Mouse (Mus musculus): ENCODE results near the gene Rgs19. TPM values are rescaled to one million over a fixed set of nuclear protein-coding genes. Genes with fewer than 3 reads are reported as not detected.

Gene Rgs19
- 51.7 and 53.3 TPM in 2 replicates for polyA plus RNA-seq (2015; fragmentation: Nextera tagmentation; extraction: Ambion mirVana)

DNA sequence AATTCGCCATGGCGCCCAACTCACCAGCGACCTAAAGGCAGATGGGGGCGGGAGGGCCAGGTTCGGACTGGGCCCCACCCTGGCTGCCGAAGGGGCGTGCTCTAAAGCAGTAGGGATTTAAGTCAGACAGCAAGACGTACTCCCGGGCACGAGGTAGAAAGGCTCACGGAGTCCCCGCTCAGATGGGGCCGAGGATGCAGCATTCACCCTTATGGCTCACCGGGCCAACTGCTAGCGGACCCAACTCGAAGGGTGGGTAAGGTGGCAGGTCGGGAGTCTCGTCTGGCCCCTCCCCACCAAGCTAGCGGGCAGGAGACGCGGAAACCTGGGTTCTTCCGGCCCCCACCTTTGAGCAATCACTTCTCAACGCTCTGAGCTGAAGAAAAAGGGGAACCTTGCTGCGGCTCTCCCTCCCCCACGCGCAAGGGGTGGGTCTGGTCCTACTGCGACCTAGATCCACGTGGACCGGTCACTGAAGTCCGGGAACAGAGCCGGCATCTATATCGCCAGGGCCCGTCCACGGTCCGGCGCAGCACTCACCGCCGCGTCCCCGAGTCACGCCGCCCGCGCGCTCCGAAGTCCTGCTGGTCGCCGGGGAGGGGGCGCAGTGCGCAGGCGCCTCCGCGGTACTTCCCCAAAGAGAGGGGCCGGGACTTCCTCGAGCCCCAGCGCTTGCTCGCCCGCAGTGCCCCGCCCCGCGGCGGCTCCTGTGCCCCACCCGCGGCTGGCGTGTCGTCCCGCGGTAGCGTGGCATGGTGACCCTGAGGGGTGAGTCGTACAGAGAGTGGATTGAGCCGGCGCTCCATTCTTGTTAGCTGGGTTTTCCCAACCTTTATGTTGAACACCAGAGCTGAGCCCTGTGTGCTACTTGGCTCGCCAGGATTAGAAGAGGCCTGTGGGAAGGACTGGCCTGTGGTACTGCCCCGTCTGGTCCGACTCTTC is at the start of gene Rgs19:
TSS of gene Rgs19 (minus strand) at position 639 of the 942 bp plus-strand sequence.
- no peaks in the 10 kb centered on the region for H3K9me3 ChIP-seq
- no peaks in the 10 kb centered on the region for H3K27me3 ChIP-seq (replicated peaks)
- H3K9ac ChIP-seq = peak within 1 kb of the TSS; percentile 81
- H3K27ac ChIP-seq = peak within 1 kb of the TSS; percentile 71
- 0 out of 2 replicates have a peak, but pooled peaks cover 9% of the 10 kb centered on the region for H3K36me3 ChIP-seq
- peaks cover 16% of the 10 kb centered on the region for H3K4me1 ChIP-seq
- under 1% methylated on average over 60 of the region's 75 CpGs for WGBS
- peak within 1 kb of the TSS; percentile 68 for H3K4me3 ChIP-seq (replicated peaks)
- ATAC-seq (ENCODE audit: insufficient read depth, low FRiP score, low read depth) = peak; percentile 85
- peak within 1 kb of the TSS; percentile 96 for H3K4me2 ChIP-seq

DNA sequence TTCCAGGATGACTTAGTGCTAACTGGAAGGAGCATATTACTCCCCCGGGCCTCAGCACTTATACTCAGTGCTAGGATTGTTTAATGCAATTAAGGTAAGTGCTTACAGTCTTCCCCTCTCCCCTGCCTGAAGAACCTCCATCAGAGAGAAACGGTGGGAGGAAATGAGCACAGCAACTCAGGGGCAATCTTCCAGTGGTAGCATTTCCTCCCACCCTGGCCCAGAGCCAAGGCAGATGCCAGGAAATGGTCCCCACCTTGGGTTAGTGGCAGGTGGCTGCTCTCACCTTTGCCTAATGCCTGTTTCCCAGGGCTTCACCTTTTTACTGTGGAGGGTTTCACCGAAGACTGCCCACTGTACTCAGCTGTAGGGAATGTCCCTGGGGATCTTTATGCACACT is 36.3 kb upstream of the Rgs19 start:
- Histone ChIP-seq H3K27me3 (replicated peaks) (no peaks in the 10 kb centered on the region), H3K36me3 (no peaks in the 10 kb centered on the region), H3K4me1 (no peaks in the 10 kb centered on the region), H3K4me3 (replicated peaks) (no peak overlapping the region), H3K9me3 (no peaks in the 10 kb centered on the region), H3K4me2 (no peak overlapping the region), H3K27ac (no peak overlapping the region), H3K9ac (no peak overlapping the region)
- WGBS = 49% methylated on average over 3 of the region's 3 CpGs
- no peak for ATAC-seq (ENCODE audit: insufficient read depth, low FRiP score, low read depth)

DNA sequence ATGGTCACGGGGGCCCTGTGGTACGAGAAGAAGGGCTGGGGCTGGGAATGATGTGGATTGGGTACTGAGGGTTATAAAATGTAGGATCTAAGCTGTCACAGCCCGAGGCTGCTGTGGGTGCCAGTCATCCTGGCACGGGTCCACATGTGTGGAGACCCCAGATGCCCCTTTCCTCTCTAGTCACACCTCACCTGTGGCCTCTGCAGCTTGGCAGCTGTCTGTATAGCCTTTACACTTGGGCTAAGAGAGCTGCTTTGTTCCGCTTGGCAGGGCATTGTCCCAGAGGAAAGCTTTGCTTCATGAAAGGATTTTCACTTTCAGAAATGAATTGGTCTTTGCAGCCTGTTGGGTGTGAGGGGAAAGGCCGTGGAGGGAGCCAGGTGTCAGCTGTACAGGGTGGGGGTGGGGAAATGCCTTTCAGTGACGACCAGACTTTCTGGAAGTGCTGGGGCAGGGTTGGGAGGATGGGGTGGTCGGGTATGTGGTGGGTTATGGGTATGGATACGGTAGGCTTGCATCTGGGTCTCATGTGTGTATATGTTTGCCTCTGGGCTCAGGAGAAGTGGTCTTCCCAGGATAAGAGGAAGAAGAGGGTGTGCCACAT is 34.0 kb upstream of the Rgs19 start:
- H3K4me2 ChIP-seq = no peak overlapping the region
- no peak for ATAC-seq (ENCODE audit: insufficient read depth, low FRiP score, low read depth)
- no peaks in the 10 kb centered on the region for H3K27me3 ChIP-seq (replicated peaks)
- H3K27ac ChIP-seq = no peak overlapping the region
- no peaks in the 10 kb centered on the region for H3K9me3 ChIP-seq
- no peaks in the 10 kb centered on the region for H3K4me1 ChIP-seq
- H3K4me3 ChIP-seq (replicated peaks) = no peak overlapping the region
- no peak overlapping the region for H3K9ac ChIP-seq
- 56% methylated on average over 9 of the region's 9 CpGs for WGBS
- H3K36me3 ChIP-seq = no peaks in the 10 kb centered on the region

DNA sequence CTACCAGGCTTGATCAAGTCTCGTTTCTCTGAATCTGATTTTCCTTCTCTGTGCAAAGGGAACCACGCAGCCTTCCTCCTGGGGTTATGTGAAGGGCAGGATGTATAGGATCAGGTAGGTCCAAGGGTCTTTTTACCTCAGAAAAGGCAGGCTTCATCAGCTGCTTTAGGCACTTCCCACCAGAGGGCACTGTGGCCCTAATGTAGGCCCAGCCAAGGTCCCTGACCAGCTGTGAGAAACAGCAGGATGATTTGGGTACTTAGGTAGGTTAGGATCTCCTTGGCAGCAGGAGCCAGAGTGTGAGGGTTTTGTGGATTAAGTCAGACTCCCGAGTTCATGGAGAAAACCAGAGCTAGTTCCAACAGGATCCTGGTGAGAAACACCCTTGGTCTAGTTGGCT is 28.4 kb upstream of the Rgs19 start:
- no peaks in the 10 kb centered on the region for H3K36me3 ChIP-seq
- H3K4me3 ChIP-seq (replicated peaks) = no peak overlapping the region
- no peaks in the 10 kb centered on the region for H3K4me1 ChIP-seq
- H3K4me2 ChIP-seq = no peak overlapping the region
- H3K27ac ChIP-seq = no peak overlapping the region
- H3K27me3 ChIP-seq (replicated peaks) = no peaks in the 10 kb centered on the region
- no peak for ATAC-seq (ENCODE audit: insufficient read depth, low FRiP score, low read depth)
- WGBS = 13% methylated on average over 3 of the region's 3 CpGs
- H3K9ac ChIP-seq = no peak overlapping the region
- no peaks in the 10 kb centered on the region for H3K9me3 ChIP-seq

DNA sequence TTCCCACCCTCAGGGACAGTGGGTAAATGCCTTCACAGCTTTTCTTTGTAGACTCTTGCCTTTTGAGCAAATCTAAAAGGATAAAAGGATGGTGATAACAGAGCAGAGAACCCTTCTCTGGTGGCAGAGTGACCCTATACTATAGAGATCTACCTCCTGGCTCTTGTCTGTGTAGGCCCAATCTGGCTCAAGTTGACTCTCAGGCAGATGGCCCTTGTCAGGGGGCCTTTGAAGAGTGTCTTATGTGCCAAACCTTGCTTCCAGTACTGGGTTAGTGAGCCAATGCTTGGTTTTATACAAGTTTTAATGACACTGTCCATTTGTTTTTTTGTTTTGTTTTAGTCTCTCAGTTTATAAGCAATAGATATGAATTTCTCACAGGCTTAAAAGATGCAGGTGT is 27.4 kb upstream of the Rgs19 start:
- Histone ChIP-seq H3K4me1 (no peaks in the 10 kb centered on the region), H3K4me3 (replicated peaks) (no peak overlapping the region), H3K4me2 (no peak overlapping the region), H3K27me3 (replicated peaks) (no peaks in the 10 kb centered on the region), H3K36me3 (no peaks in the 10 kb centered on the region), H3K27ac (no peak overlapping the region), H3K9ac (no peak overlapping the region), H3K9me3 (no peaks in the 10 kb centered on the region)
- ATAC-seq (ENCODE audit: insufficient read depth, low FRiP score, low read depth) = no peak

DNA sequence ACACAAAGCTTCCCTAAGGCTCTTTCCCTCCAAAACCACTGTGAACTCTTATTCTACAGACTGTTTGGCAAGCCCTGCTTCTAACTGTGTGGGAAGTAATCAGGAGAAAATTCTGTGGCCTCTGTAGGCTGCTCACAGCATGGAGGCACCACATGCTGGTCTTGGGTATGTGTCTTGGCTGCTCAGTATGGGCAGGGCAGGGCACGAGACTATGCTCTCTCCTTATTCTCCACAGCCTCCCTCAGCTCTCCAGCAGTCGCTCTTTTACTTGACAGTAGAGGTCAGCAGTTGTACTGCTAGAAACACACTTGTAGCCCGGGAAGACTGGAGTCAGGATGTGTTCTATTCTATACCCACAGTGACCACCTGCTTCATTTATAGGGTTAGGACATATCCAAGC is 26.3 kb upstream of the Rgs19 start:
- no peak for ATAC-seq (ENCODE audit: insufficient read depth, low FRiP score, low read depth)
- 0 out of 2 replicates have a peak, but pooled peaks cover 1% of the 10 kb centered on the region for H3K4me1 ChIP-seq
- H3K9ac ChIP-seq = no peak overlapping the region
- 33% methylated on average over 3 of the region's 3 CpGs for WGBS
- H3K36me3 ChIP-seq = no peaks in the 10 kb centered on the region
- no peaks in the 10 kb centered on the region for H3K9me3 ChIP-seq
- no peaks in the 10 kb centered on the region for H3K27me3 ChIP-seq (replicated peaks)
- no peak overlapping the region for H3K4me2 ChIP-seq
- H3K4me3 ChIP-seq (replicated peaks) = no peak overlapping the region
- no peak overlapping the region for H3K27ac ChIP-seq

DNA sequence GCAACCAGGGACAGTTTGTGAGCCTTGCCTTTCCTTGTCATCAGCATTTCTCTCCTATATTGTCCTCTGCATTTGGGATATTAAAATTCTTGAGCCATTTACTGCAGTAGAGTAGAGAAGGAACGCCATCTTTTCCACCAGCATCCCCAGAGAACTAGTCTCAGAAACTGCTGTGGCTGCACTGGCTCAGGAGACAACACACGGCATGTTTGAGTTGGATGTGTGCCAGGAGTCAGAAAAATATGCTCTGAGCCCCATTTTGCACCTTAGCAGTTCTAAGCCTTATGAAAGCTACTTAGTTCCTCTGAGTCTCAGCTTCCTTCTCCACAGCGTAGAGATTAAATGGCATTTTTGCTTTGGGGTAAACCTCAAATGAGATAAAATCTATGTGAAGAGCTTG is 23.2 kb upstream of the Rgs19 start:
- H3K27ac ChIP-seq = no peak overlapping the region
- ATAC-seq (ENCODE audit: insufficient read depth, low FRiP score, low read depth) = no peak
- no peaks in the 10 kb centered on the region for H3K36me3 ChIP-seq
- 0 out of 2 replicates have a peak, but pooled peaks cover 4% of the 10 kb centered on the region for H3K4me1 ChIP-seq
- H3K4me3 ChIP-seq (replicated peaks) = no peak overlapping the region
- H3K9me3 ChIP-seq = no peaks in the 10 kb centered on the region
- H3K27me3 ChIP-seq (replicated peaks) = no peaks in the 10 kb centered on the region
- no peak overlapping the region for H3K4me2 ChIP-seq
- 40% methylated on average over 3 of the region's 3 CpGs for whole genome bisulfite sequencing
- no peak overlapping the region for H3K9ac ChIP-seq

DNA sequence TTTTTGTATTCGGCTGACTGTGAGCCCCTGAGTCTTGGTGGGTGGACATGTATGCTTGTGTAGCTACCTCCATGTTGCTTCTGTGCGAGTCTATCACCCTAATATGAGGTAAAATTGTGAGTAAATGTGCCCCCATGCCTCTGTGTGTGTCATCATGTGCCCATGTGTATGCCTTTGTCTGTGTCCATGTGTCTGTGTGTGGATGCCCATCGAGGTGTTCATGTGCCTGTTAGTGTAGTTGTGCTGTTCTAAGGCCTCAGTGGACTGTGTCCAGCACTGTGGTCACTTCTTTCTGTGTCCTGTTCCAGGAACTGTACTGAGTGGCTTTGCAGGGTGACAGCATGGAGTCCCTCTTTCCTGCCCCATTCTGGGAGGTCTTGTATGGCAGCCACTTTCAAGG is 21.6 kb upstream of the Rgs19 start:
- H3K4me2 ChIP-seq = peak overlapping the region; percentile 39
- H3K4me1 ChIP-seq = 0 out of 2 replicates have a peak, but pooled peaks cover 4% of the 10 kb centered on the region
- no peaks in the 10 kb centered on the region for H3K27me3 ChIP-seq (replicated peaks)
- no peaks in the 10 kb centered on the region for H3K9me3 ChIP-seq
- peak overlapping the region; percentile 17; the same call in 1 of the 2 replicates for H3K4me3 ChIP-seq (replicated peaks)
- 0 out of 2 replicates have a peak, but pooled peaks have one; percentile 27 for ATAC-seq (ENCODE audit: insufficient read depth, low FRiP score, low read depth)
- H3K27ac ChIP-seq = no peak overlapping the region
- H3K9ac ChIP-seq = no peak overlapping the region
- no peaks in the 10 kb centered on the region for H3K36me3 ChIP-seq
- WGBS = 66% methylated on average over 3 of the region's 3 CpGs

DNA sequence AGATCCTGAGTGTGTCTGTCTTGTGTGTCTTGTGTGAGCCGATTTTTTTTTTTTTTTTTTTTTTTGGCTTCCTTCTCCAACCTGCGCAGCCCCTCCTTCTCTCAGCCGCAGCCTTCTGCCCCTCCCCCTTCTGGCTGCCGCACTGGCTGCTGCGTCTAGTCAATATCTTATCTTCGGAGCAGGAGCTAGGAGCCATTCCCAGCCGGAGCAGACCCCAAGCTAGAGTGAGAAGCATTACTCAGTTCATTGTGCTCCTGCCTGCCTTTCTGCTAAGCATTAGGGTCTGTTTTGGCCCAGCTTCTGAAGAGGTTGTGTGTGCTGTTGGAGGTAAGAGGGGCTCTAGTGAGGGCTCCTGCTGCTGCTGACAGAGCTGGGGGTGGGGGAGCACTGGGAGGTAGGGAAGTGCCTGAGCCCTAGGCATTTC is 21.1 kb upstream of the Rgs19 start, which contains the start of gene Oprl1:
TSS of gene Oprl1 (plus strand) at position 114 of the 424 bp plus-strand sequence.
- H3K9ac ChIP-seq = no peak within 1 kb of the TSS

DNA sequence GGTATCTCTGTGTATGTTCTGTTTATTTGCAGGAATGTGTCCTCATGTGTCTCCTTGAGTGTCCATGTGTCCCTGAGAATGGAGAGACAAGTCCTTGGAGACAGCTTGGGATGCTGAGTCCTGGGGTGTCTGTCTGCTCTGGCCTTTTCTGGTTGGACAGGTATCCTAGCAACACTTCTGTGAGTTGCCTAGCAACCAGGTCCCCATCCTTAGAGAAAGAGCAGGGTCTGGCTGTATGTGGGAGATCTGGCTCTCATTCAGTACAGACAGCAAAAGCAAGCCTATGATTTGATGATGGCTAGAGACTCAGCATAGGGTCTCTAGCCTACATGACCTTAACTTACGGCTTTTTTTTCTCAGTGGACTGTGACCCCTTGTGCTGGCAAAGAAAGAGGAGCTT is 20.0 kb upstream of the Rgs19 start:
- Histone ChIP-seq H3K9ac (no peak overlapping the region), H3K4me3 (replicated peaks) (no peak overlapping the region), H3K9me3 (no peaks in the 10 kb centered on the region), H3K27me3 (replicated peaks) (no peaks in the 10 kb centered on the region), H3K27ac (no peak overlapping the region), H3K4me1 (0 out of 2 replicates have a peak, but pooled peaks cover 4% of the 10 kb centered on the region), H3K4me2 (no peak overlapping the region), H3K36me3 (no peaks in the 10 kb centered on the region)
- 84% methylated on average over 1 of the region's 1 CpGs for WGBS
- no peak for ATAC-seq (ENCODE audit: insufficient read depth, low FRiP score, low read depth)

More for the DNA sequence above, 21.1 kb upstream of the Rgs19 start, which contains the start of gene Oprl1:
- 1% methylated on average over 7 of the region's 7 CpGs for WGBS
- H3K27me3 ChIP-seq (replicated peaks) = no peaks in the 10 kb centered on the region
- no peaks in the 10 kb centered on the region for H3K36me3 ChIP-seq
- peak; percentile 39; the same call in 1 of the 2 replicates for ATAC-seq (ENCODE audit: insufficient read depth, low FRiP score, low read depth)
- H3K9me3 ChIP-seq = no peaks in the 10 kb centered on the region
- no peak within 1 kb of the TSS for H3K27ac ChIP-seq
- H3K4me3 ChIP-seq (replicated peaks) = peak within 1 kb of the TSS; percentile 17; the same call in 1 of the 2 replicates
- H3K4me1 ChIP-seq = 0 out of 2 replicates have a peak, but pooled peaks cover 4% of the 10 kb centered on the region
- peak within 1 kb of the TSS; percentile 39 for H3K4me2 ChIP-seq

DNA sequence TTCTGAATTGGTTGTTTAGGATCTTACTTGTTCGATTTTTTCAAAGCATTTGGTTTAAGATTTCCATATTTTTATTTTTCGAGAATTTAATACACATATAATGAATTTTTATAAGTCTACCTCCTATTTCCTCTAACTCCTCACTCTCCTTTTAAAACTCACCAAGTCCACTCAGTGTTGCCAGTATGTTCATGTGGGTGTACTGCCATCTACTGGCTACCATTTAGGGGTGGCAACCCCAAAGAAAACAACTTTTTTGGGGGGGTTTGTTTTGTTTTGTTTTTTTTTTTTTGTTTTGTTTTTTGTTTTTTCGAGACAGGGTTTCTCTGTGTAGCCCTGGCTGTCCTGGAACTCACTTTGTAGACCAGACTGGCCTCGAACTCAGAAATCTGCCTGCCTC is 12.9 kb upstream of the Rgs19 start:
- Histone ChIP-seq H3K4me1 (no peaks in the 10 kb centered on the region), H3K4me3 (replicated peaks) (no peak overlapping the region), H3K27ac (no peak overlapping the region), H3K9me3 (no peaks in the 10 kb centered on the region), H3K9ac (no peak overlapping the region), H3K36me3 (no peaks in the 10 kb centered on the region), H3K27me3 (replicated peaks) (no peaks in the 10 kb centered on the region), H3K4me2 (no peak overlapping the region)
- 46% methylated on average over 4 of the region's 4 CpGs for WGBS
- ATAC-seq (ENCODE audit: insufficient read depth, low FRiP score, low read depth) = no peak

DNA sequence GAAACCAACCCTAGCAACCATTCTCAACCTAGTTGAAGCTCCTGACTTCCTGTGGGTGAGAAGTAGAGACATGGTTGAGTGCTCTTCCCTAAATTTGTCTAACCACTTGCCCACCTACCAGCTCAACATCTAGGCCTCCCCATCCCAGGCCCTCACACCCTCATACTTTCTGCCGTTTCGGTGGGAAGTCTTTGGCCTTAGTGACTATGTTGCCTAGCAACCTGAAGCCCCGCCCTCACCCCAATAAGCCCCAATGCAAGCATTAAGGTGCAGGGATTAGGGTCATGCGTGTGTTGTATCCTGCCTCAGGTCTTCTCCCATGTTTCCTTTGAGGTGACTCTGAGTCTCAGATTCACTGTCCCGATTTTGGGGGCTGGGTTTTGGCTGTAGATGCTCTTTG is 4.5 kb upstream of the Rgs19 start, which contains the start of gene Lkaaear1:
TSS of gene Lkaaear1 (minus strand) at position 202 of the 400 bp plus-strand sequence.
- H3K27me3 ChIP-seq (replicated peaks) = no peaks in the 10 kb centered on the region
- peaks cover 5% of the 10 kb centered on the region for H3K4me1 ChIP-seq
- no peak within 1 kb of the TSS for H3K4me2 ChIP-seq
- no peaks in the 10 kb centered on the region for H3K36me3 ChIP-seq
- H3K9ac ChIP-seq = no peak within 1 kb of the TSS
- H3K4me3 ChIP-seq (replicated peaks) = no peak within 1 kb of the TSS
- no peaks in the 10 kb centered on the region for H3K9me3 ChIP-seq
- 51% methylated on average over 5 of the region's 5 CpGs for WGBS
- no peak for ATAC-seq (ENCODE audit: insufficient read depth, low FRiP score, low read depth)
- H3K27ac ChIP-seq = no peak within 1 kb of the TSS

Measured in stomach, embryonic 15.5 days (tissue).